Mouse (Mus musculus): ENCODE measurements at regions not wholly inside any gene's neighbourhood (a gene's known extent, or its start where the extent isn't known, plus 50 kb on each side); places are given as distances from the start of the nearest gene placed in this dataset.
A peak's percentile ranks its signal among the peaks of the same experiment; 100 is the strongest.
"Not testable (repeated sequence)": the region's sequence is repeated elsewhere in the genome, so short reads cannot be mapped to it uniquely, and the experiment has no call there.

- DNase-seq (ENCODE audit: low read depth, low spot score) = no peak
Observed at GRCm38 (mm10) chr13:60470426-60471398, 131.0 kb upstream of the Dapk1 start.

GRCm38 (mm10) chr13:60471602-60472001 lies 130.1 kb upstream of the Dapk1 start:
- DNase-seq (ENCODE audit: low read depth, low spot score) = no peak

- DNase-seq (ENCODE audit: low read depth, low spot score) = no peak
Observed at GRCm38 (mm10) chr13:60476366-60476765, 125.4 kb upstream of the Dapk1 start.

GRCm38 (mm10) chr13:60478301-60478700 lies 123.4 kb upstream of the Dapk1 start:
- DNase-seq (ENCODE audit: low read depth, low spot score) = no peak

- no peak for DNase-seq (ENCODE audit: low read depth, low spot score)
Observed at GRCm38 (mm10) chr13:60479043-60479861, 122.5 kb upstream of the Dapk1 start.

- no peak for DNase-seq (ENCODE audit: low read depth, low spot score)
Observed at GRCm38 (mm10) chr13:60479862-60480730, 121.7 kb upstream of the Dapk1 start.

GRCm38 (mm10) chr13:60480731-60481431 lies 120.9 kb upstream of the Dapk1 start:
- no peak for DNase-seq (ENCODE audit: low read depth, low spot score)

- not testable (repeated sequence) for DNase-seq (ENCODE audit: low read depth, low spot score)
Observed at GRCm38 (mm10) chr13:60481451-60481850, 120.3 kb upstream of the Dapk1 start.

GRCm38 (mm10) chr13:60481946-60482345 lies 119.8 kb upstream of the Dapk1 start:
- no peak for DNase-seq (ENCODE audit: low read depth, low spot score)

GRCm38 (mm10) chr13:60486105-60486504 lies 115.6 kb upstream of the Dapk1 start:
- peak; percentile 89 for DNase-seq (ENCODE audit: low read depth, low spot score)

- no peak for DNase-seq (ENCODE audit: low read depth, low spot score)
Observed at GRCm38 (mm10) chr13:60486871-60487270, 114.9 kb upstream of the Dapk1 start.

GRCm38 (mm10) chr13:60488131-60488883 lies 113.4 kb upstream of the Dapk1 start:
- peak; percentile 85 for DNase-seq (ENCODE audit: low read depth, low spot score)

GRCm38 (mm10) chr13:60488884-60489265 lies 112.9 kb upstream of the Dapk1 start:
- DNase-seq (ENCODE audit: low read depth, low spot score) = no peak

GRCm38 (mm10) chr13:60491948-60492464 lies 109.7 kb upstream of the Dapk1 start:
- no peak for DNase-seq (ENCODE audit: low read depth, low spot score)

- DNase-seq (ENCODE audit: low read depth, low spot score) = no peak
Observed at GRCm38 (mm10) chr13:60493836-60494235, 107.9 kb upstream of the Dapk1 start.

GRCm38 (mm10) chr13:60497714-60498400 lies 103.9 kb upstream of the Dapk1 start:
- no peak for DNase-seq (ENCODE audit: low read depth, low spot score)

GRCm38 (mm10) chr13:60504196-60504595 lies 97.6 kb upstream of the Dapk1 start:
- DNase-seq (ENCODE audit: low read depth, low spot score) = no peak

- DNase-seq (ENCODE audit: low read depth, low spot score) = no peak
Observed at GRCm38 (mm10) chr13:60507611-60508010, 94.1 kb upstream of the Dapk1 start.

GRCm38 (mm10) chr13:60508054-60508453 lies 93.7 kb upstream of the Dapk1 start:
- peak; percentile 67 for DNase-seq (ENCODE audit: low read depth, low spot score)
